Mouse (Mus musculus): ENCODE data around the gene Exoc6b. TPM values are rescaled to one million over a fixed set of nuclear protein-coding genes. Genes with fewer than 3 reads are reported as not detected.

The Exoc6b gene
- polyA plus RNA-seq, 1 experiment from 2014 or later, result 16.2 TPM

DNA sequence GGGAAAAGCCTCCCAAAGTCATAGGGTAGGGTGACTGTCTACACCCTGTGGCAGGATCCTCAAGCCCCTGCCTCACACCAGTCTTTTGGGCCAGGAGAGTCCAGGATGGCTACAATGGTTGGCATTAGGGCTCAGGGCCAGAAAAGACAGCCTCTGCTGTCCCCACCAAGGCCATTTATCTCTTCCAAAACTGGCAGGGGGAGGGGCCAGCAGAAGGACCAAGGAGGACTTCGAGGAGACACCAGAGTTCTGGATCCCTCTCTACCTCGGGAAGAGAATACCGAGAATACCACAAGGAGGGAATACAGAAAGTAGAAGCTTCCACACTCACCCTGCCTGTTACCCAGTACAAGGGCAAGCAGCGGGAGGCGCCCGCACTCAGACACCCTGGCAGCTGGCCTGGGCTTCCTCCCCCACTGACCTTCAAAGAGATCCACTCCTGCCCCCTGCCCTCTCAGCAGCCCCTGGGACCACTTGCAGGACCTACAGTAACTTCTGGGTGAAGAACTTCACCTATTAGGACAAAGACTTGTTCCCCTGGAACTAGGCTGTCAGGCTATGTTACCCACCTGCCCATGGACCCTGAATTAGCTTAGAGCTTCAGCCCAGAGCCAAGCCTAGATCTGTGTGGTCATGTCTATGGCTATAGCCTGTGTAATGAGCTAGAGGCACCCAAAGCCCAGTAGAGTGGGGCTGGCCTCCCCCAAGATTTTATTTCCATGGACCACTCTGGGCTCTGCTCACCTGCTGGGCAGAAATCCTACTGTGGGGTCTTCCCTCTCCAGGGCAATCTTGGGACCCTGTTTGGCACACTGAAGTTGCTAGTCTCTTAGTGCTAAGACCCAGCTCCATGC, 488.1 kb downstream of the Exoc6b start:
- Histone ChIP-seq H3K9me3 (replicated peaks; ENCODE audit: control insufficient read depth, low read length) (no peaks in the 10 kb centered on the region), H3K4me3 (ENCODE audit: low read length) (no peak overlapping the region), H3K4me2 (ENCODE audit: low read depth, low read length) (no peak overlapping the region), H3K36me3 (ENCODE audit: control insufficient read depth, insufficient read depth) (no peaks in the 10 kb centered on the region), H3K27ac (ENCODE audit: low read length) (no peak overlapping the region), H3K4me1 (ENCODE audit: control insufficient read depth, insufficient read depth, low read length) (peaks cover 49% of the 10 kb centered on the region), H3K9ac (ENCODE audit: low read length) (no peak overlapping the region), H3K27me3 (ENCODE audit: control insufficient read depth, insufficient read depth, low read length) (peaks cover 54% of the 10 kb centered on the region)
- ATAC-seq (replicated peaks; ENCODE audit: extremely low read depth, insufficient read depth, low FRiP score), result no peak
- WGBS, result 54% methylated on average over 6 of the region's 6 CpGs

DNA sequence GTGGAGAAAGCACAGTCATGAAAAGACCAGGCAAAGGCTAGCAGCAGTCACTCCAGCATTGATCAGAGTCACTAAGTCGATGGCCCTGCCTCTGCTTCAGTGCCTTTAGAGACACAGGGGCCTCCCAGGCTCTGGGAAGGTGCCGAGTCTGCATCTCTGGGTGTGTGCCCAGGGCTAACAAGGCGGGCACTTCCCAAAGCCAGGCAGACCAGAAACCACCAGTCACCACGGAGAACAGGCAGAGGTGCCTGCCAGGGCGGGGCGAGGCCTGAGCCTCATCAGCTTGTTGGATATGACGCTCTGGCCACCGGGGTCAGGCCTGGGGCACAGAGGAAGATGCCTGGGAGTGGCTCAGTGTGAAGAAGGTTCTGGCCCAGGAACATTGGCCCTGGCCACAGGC, 489.8 kb downstream of the Exoc6b start:
- H3K9me3 ChIP-seq (replicated peaks; ENCODE audit: control insufficient read depth, low read length), result no peaks in the 10 kb centered on the region
- 65% methylated on average over 8 of the region's 8 CpGs for WGBS
- no peak overlapping the region for H3K9ac ChIP-seq (ENCODE audit: low read length)
- peaks cover 58% of the 10 kb centered on the region for H3K27me3 ChIP-seq (ENCODE audit: control insufficient read depth, insufficient read depth, low read length)
- H3K36me3 ChIP-seq (ENCODE audit: control insufficient read depth, insufficient read depth), result no peaks in the 10 kb centered on the region
- ATAC-seq (replicated peaks; ENCODE audit: extremely low read depth, insufficient read depth, low FRiP score), result no peak
- peaks cover 34% of the 10 kb centered on the region for H3K4me1 ChIP-seq (ENCODE audit: control insufficient read depth, insufficient read depth, low read length)
- H3K27ac ChIP-seq (ENCODE audit: low read length), result no peak overlapping the region
- H3K4me3 ChIP-seq (ENCODE audit: low read length), result no peak overlapping the region
- no peak overlapping the region for H3K4me2 ChIP-seq (ENCODE audit: low read depth, low read length)

DNA sequence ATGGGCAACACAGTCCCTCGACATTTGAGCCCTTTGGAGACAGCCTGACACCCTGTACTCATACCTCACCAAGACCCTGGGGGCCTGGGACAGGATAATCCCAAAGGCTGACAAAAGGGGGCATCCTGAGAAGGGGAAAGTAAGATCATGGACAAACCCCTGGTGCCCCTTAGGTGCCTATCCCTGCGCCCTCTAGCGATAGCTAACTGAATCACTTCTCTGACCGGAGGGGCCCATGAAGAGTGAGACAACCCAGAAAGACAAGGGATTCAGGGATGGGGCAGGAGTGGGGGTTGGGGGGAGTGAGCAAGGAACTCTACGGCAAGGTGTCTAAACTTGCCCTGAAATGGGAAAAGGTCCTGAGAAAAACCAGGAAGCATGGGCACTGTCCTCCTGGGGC, 490.4 kb downstream of the Exoc6b start:
- Histone ChIP-seq H3K4me2 (ENCODE audit: low read depth, low read length) (no peak overlapping the region), H3K9ac (ENCODE audit: low read length) (no peak overlapping the region), H3K36me3 (ENCODE audit: control insufficient read depth, insufficient read depth) (no peaks in the 10 kb centered on the region), H3K27ac (ENCODE audit: low read length) (no peak overlapping the region), H3K9me3 (replicated peaks; ENCODE audit: control insufficient read depth, low read length) (no peaks in the 10 kb centered on the region), H3K27me3 (ENCODE audit: control insufficient read depth, insufficient read depth, low read length) (peaks cover 56% of the 10 kb centered on the region), H3K4me3 (ENCODE audit: low read length) (no peak overlapping the region), H3K4me1 (ENCODE audit: control insufficient read depth, insufficient read depth, low read length) (peaks cover 28% of the 10 kb centered on the region)
- 8% methylated on average over 5 of the region's 5 CpGs for WGBS
- ATAC-seq (replicated peaks; ENCODE audit: extremely low read depth, insufficient read depth, low FRiP score), result no peak

GRCm38 (mm10) chr6:84577898-84578297, 491.4 kb downstream of the Exoc6b start:
- Histone ChIP-seq H3K9me3 (replicated peaks; ENCODE audit: control insufficient read depth, low read length) (no peaks in the 10 kb centered on the region), H3K9ac (ENCODE audit: low read length) (no peak overlapping the region), H3K4me1 (ENCODE audit: control insufficient read depth, insufficient read depth, low read length) (peaks cover 20% of the 10 kb centered on the region), H3K27ac (ENCODE audit: low read length) (no peak overlapping the region), H3K4me3 (ENCODE audit: low read length) (no peak overlapping the region), H3K4me2 (ENCODE audit: low read depth, low read length) (no peak overlapping the region), H3K36me3 (ENCODE audit: control insufficient read depth, insufficient read depth) (no peaks in the 10 kb centered on the region), H3K27me3 (ENCODE audit: control insufficient read depth, insufficient read depth, low read length) (peaks cover 51% of the 10 kb centered on the region)
- 70% methylated on average over 4 of the region's 4 CpGs for WGBS
- ATAC-seq (replicated peaks; ENCODE audit: extremely low read depth, insufficient read depth, low FRiP score), result no peak

DNA sequence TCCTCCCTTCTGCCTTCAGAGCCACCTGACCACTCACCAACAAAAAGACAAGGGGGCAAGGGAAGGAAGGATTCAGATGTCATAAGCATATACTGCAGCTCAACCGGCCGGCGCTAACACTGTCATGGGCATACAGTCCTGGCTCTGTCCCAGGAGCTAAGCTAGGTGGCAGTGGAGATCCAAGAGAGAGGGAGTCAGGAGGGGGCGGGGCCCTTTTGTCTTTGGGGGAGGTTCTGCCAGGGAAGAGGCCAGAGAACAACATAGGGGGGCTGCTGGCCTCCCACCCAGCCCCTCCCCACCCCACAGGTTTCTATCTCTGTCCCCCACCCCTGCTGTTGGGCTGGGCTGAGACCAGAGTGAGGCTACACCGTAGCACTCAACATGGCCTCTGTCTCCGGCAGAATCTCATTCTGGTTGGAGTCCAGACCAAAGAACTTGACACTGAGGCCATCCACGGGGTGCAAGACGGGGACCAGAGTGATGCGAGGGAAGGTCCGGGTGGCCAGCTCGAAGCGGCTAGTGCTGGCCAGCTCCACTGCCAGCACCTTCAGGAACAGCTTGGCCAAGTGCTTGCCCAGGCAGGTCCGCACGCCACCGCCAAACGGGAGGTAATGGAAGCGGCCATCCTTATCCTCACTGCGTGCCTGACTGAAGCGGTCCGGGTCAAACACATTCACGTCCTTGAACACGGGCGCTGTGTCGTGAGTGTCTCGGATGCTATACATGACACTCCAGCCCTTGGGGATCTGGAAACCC, 495.2 kb downstream of the Exoc6b start:
- Histone ChIP-seq H3K27me3 (ENCODE audit: control insufficient read depth, insufficient read depth, low read length) (peaks cover 20% of the 10 kb centered on the region), H3K4me3 (ENCODE audit: low read length) (peak overlapping the region; percentile 28)

DNA sequence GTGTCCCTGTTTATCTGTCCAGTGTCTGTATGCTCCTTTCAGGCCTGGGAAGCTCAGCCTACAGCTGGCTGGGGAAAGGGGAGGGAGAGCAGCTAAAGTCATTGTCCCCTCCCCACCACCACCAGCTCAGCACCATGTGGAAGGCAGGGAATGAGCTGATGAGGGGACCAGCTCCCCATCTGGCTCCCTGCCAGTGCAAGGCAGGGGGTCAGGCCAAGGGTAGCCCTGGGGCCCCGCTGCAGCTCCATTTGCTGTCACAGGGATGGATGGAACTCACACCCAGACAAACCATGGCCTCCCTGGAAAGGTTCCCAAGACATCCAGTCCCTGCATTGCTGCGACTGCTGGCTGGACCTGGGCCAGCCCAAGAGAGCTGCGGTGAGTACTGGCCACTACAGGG, 499.3 kb downstream of the Exoc6b start:
- Histone ChIP-seq H3K4me1 (ENCODE audit: control insufficient read depth, insufficient read depth, low read length) (peaks cover 10% of the 10 kb centered on the region), H3K4me2 (ENCODE audit: low read depth, low read length) (no peak overlapping the region), H3K27ac (ENCODE audit: low read length) (no peak overlapping the region), H3K9me3 (replicated peaks; ENCODE audit: control insufficient read depth, low read length) (no peaks in the 10 kb centered on the region), H3K4me3 (ENCODE audit: low read length) (no peak overlapping the region), H3K9ac (ENCODE audit: low read length) (no peak overlapping the region), H3K27me3 (ENCODE audit: control insufficient read depth, insufficient read depth, low read length) (peaks cover 11% of the 10 kb centered on the region; the same call in 1 of the 2 replicates), H3K36me3 (ENCODE audit: control insufficient read depth, insufficient read depth) (no peaks in the 10 kb centered on the region)
- peak; percentile 39; the same call in 1 of the 2 replicates for ATAC-seq (replicated peaks; ENCODE audit: extremely low read depth, insufficient read depth, low FRiP score)
- 25% methylated on average over 3 of the region's 3 CpGs for WGBS

More for the DNA sequence above, 495.2 kb downstream of the Exoc6b start:
- peak overlapping the region; percentile 53 for H3K4me2 ChIP-seq (ENCODE audit: low read depth, low read length)
- no peaks in the 10 kb centered on the region for H3K9me3 ChIP-seq (replicated peaks; ENCODE audit: control insufficient read depth, low read length)
- no peaks in the 10 kb centered on the region for H3K36me3 ChIP-seq (ENCODE audit: control insufficient read depth, insufficient read depth)
- ATAC-seq (replicated peaks; ENCODE audit: extremely low read depth, insufficient read depth, low FRiP score), result 0 out of 2 replicates have a peak, but pooled peaks have one; percentile 23
- no peak overlapping the region for H3K9ac ChIP-seq (ENCODE audit: low read length)
- H3K4me1 ChIP-seq (ENCODE audit: control insufficient read depth, insufficient read depth, low read length), result peaks cover 10% of the 10 kb centered on the region
- H3K27ac ChIP-seq (ENCODE audit: low read length), result no peak overlapping the region
- 36% methylated on average over 25 of the region's 25 CpGs for WGBS

DNA sequence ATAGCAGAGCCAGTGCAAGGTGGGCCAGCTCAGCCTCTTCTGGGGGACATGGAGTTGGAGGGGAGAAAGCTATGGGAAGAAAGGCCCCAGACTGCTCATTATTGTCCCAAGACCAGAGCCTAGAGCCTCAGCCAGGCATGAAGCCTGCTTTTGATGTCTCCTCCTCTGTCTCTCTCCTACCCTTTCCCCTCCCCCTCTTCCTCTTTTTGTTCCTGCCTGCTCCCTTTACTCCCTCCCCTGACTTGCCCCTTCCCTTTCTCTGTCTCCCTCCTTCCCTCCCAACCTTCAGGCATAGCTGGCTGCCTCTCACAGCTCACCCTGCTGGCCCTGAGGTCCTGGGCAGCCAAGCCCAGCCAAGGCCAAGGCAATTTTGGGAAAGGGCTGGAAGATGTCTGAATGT, 499.7 kb downstream of the Exoc6b start:
- no peak for ATAC-seq (replicated peaks; ENCODE audit: extremely low read depth, insufficient read depth, low FRiP score)
- H3K27me3 ChIP-seq (ENCODE audit: control insufficient read depth, insufficient read depth, low read length), result peaks cover 7% of the 10 kb centered on the region; the same call in 1 of the 2 replicates
- H3K4me3 ChIP-seq (ENCODE audit: low read length), result no peak overlapping the region
- no peaks in the 10 kb centered on the region for H3K36me3 ChIP-seq (ENCODE audit: control insufficient read depth, insufficient read depth)
- H3K9me3 ChIP-seq (replicated peaks; ENCODE audit: control insufficient read depth, low read length), result no peaks in the 10 kb centered on the region
- no peak overlapping the region for H3K27ac ChIP-seq (ENCODE audit: low read length)
- H3K4me1 ChIP-seq (ENCODE audit: control insufficient read depth, insufficient read depth, low read length), result peaks cover 10% of the 10 kb centered on the region
- no peak overlapping the region for H3K4me2 ChIP-seq (ENCODE audit: low read depth, low read length)
- H3K9ac ChIP-seq (ENCODE audit: low read length), result no peak overlapping the region

- Histone ChIP-seq H3K4me2 (ENCODE audit: low read depth, low read length) (no peak overlapping the region), H3K9ac (ENCODE audit: low read length) (no peak overlapping the region), H3K9me3 (replicated peaks; ENCODE audit: control insufficient read depth, low read length) (no peaks in the 10 kb centered on the region), H3K4me3 (ENCODE audit: low read length) (no peak overlapping the region), H3K27me3 (ENCODE audit: control insufficient read depth, insufficient read depth, low read length) (peaks cover 7% of the 10 kb centered on the region), H3K36me3 (ENCODE audit: control insufficient read depth, insufficient read depth) (no peaks in the 10 kb centered on the region), H3K4me1 (ENCODE audit: control insufficient read depth, insufficient read depth, low read length) (peaks cover 10% of the 10 kb centered on the region), H3K27ac (ENCODE audit: low read length) (no peak overlapping the region)
- no peak for ATAC-seq (replicated peaks; ENCODE audit: extremely low read depth, insufficient read depth, low FRiP score)
- 75% methylated on average over 6 of the region's 6 CpGs for WGBS
These were observed 500.4 kb downstream of the Exoc6b start for GRCm38 (mm10) chr6:84568880-84569279.

All from heart, embryonic 16.5 days (tissue).